Mouse (Mus musculus): Measurements from ENCODE around the gene Golt1b. TPM values are rescaled to one million over a fixed set of nuclear protein-coding genes. Genes with fewer than 3 reads are reported as not detected.

Gene Golt1b
- polyA plus RNA-seq (2012; rRNA removed) = 4.3 and 6.6 TPM in 2 replicates

GRCm38 (mm10) chr6:142387011-142387754 is at the start of gene Golt1b, which contains the start of gene Recql:
TSS of gene Golt1b (plus strand) at chr6:142387221.
TSS of gene Recql (minus strand) at chr6:142387087.

GRCm38 (mm10) chr6:142345440-142346038 is 41.5 kb upstream of the Golt1b start, which contains the start of gene Pyroxd1:
TSS of gene Pyroxd1 (plus strand) at chr6:142345654.

DNA sequence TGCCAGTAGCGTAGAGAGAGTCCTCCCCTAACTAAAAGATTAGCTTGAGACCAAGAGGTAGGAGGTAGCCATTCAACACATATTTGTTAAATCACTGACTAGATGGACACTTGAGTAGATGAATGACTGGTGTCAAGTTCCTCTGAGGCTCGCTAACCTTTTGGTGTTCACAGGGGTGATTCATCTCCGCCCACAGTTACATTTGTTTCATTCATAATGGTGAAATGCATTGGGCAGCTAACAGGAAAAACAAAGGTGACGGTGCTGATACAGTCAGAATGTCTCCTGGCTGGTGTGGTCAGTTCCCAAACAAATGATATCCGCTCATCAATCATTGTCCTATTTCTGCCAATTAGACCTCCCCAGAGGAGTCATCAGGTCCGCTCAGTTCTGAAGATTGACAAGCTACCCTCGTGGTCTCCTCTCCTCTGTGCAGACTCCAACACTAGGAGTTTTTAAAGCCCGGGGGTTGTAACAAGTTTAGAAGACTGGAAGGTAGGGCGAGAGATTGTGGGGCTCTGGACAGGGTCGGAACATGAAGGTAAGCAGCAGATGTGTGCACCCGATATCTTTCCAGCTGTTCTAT is 26.0 kb downstream of the Golt1b start, which contains the start of gene Spx:
Spx (plus strand) TSS at position 536 of the 586 bp plus-strand sequence.

Other genes starting within 250 kb of the Golt1b start
- gene Slco1a6, start 178.7 kb upstream of the Golt1b start, polyA plus RNA-seq (2012; rRNA removed) = not detected in 2 replicates
- not detected in 2 replicates for gene Iapp, start 88.8 kb upstream of the Golt1b start, polyA plus RNA-seq (2012; rRNA removed)
- 0.07 TPM in 1 of 2 replicates, not detected in the other for gene Slco1a5, start 64.2 kb upstream of the Golt1b start, polyA plus RNA-seq (2012; rRNA removed)
- gene Pyroxd1, start 41.6 kb upstream of the Golt1b start, polyA plus RNA-seq (2012; rRNA removed) = 3.9 and 4.9 TPM in 2 replicates
- gene Recql, start 134 bp upstream of the Golt1b start, polyA plus RNA-seq (2012; rRNA removed) = 2.9 and 3.5 TPM in 2 replicates
- gene Spx, start 26.2 kb downstream of the Golt1b start, polyA plus RNA-seq (2012; rRNA removed) = 0.10 and 0.21 TPM in 2 replicates
- gene Gys2, start 85.9 kb downstream of the Golt1b start, polyA plus RNA-seq (2012; rRNA removed) = 0.33 and 0.42 TPM in 2 replicates
- gene Ldhb, start 120.7 kb downstream of the Golt1b start, polyA plus RNA-seq (2012; rRNA removed) = 363 and 401 TPM in 2 replicates
- gene Kcnj8, start 184.4 kb downstream of the Golt1b start, polyA plus RNA-seq (2012; rRNA removed) = 22.7 and 24.4 TPM in 2 replicates

All from ovary, adult 2 months (tissue).